Mouse (Mus musculus): ENCODE results near the gene Rbm48. TPM values are rescaled to one million over a fixed set of nuclear protein-coding genes. Genes with fewer than 3 reads are reported as not detected.

Rbm48 gene
- polyA plus RNA-seq, 1 experiment = 4.8 TPM

- Histone ChIP-seq H3K4me3 (replicated peaks; ENCODE audit: control insufficient read depth, low read depth, low read length) (peak within 1 kb of the TSS; percentile 84), H3K27ac (ENCODE audit: control insufficient read depth, insufficient read depth, low read depth, low read length, poor library complexity) (peak within 1 kb of the TSS; percentile 60), H3K4me1 (ENCODE audit: control insufficient read depth, insufficient read depth, low read length) (no peaks in the 10 kb centered on the region)
- under 1% methylated on average over 50 of the region's 50 CpGs for WGBS
- TF ChIP-seq POLR2A (IDR thresholded peaks at IDR 0.05; ENCODE audit: borderline replicate concordance, control insufficient read depth, low read depth, low read length) = peak; percentile 64; the same call in 1 of the 2 replicates
- peak; percentile 31; the same call in 1 of the 2 replicates for TF ChIP-seq CTCF (IDR thresholded peaks at IDR 0.05; ENCODE audit: control insufficient read depth, insufficient read depth, low read length)
These were observed 539 bp downstream of the Rbm48 start, which contains the start of gene Pex1 for GRCm38 (mm10) chr5:3595693-3596398. Gene Pex1 (plus strand): TSS chr5:3596066.

GRCm38 (mm10) chr5:3579066-3579465, 17.3 kb downstream of the Rbm48 start:
- TF ChIP-seq POLR2A (IDR thresholded peaks at IDR 0.05; ENCODE audit: borderline replicate concordance, control insufficient read depth, low read depth, low read length) (no peak), CTCF (IDR thresholded peaks at IDR 0.05; ENCODE audit: control insufficient read depth, insufficient read depth, low read length) (no peak)
- H3K4me3 ChIP-seq (replicated peaks; ENCODE audit: control insufficient read depth, low read depth, low read length) = no peak overlapping the region
- no peak overlapping the region for H3K27ac ChIP-seq (ENCODE audit: control insufficient read depth, insufficient read depth, low read depth, low read length, poor library complexity)
- H3K4me1 ChIP-seq (ENCODE audit: control insufficient read depth, insufficient read depth, low read length) = no peaks in the 10 kb centered on the region
- WGBS = 94% methylated on average over 7 of the region's 7 CpGs

GRCm38 (mm10) chr5:3577939-3578338, 18.4 kb downstream of the Rbm48 start:
- 92% methylated on average over 2 of the region's 2 CpGs for WGBS
- H3K4me3 ChIP-seq (replicated peaks; ENCODE audit: control insufficient read depth, low read depth, low read length) = no peak overlapping the region
- TF ChIP-seq POLR2A (IDR thresholded peaks at IDR 0.05; ENCODE audit: borderline replicate concordance, control insufficient read depth, low read depth, low read length) (no peak), CTCF (IDR thresholded peaks at IDR 0.05; ENCODE audit: control insufficient read depth, insufficient read depth, low read length) (no peak)
- H3K27ac ChIP-seq (ENCODE audit: control insufficient read depth, insufficient read depth, low read depth, low read length, poor library complexity) = no peak overlapping the region
- H3K4me1 ChIP-seq (ENCODE audit: control insufficient read depth, insufficient read depth, low read length) = no peaks in the 10 kb centered on the region

- no peak overlapping the region for H3K27ac ChIP-seq (ENCODE audit: control insufficient read depth, insufficient read depth, low read depth, low read length, poor library complexity)
- 95% methylated on average over 2 of the region's 2 CpGs for WGBS
- H3K4me1 ChIP-seq (ENCODE audit: control insufficient read depth, insufficient read depth, low read length) = no peaks in the 10 kb centered on the region
- TF ChIP-seq CTCF (IDR thresholded peaks at IDR 0.05; ENCODE audit: control insufficient read depth, insufficient read depth, low read length) (no peak), POLR2A (IDR thresholded peaks at IDR 0.05; ENCODE audit: borderline replicate concordance, control insufficient read depth, low read depth, low read length) (no peak)
- no peak overlapping the region for H3K4me3 ChIP-seq (replicated peaks; ENCODE audit: control insufficient read depth, low read depth, low read length)
These were observed 21.6 kb downstream of the Rbm48 start for GRCm38 (mm10) chr5:3574825-3575224.

GRCm38 (mm10) chr5:3571266-3571665, 25.1 kb downstream of the Rbm48 start, which contains the start of gene 1700109H08Rik:
Gene 1700109H08Rik (plus strand): TSS chr5:3571566.
- Histone ChIP-seq H3K4me1 (ENCODE audit: control insufficient read depth, insufficient read depth, low read length) (no peaks in the 10 kb centered on the region), H3K27ac (ENCODE audit: control insufficient read depth, insufficient read depth, low read depth, low read length, poor library complexity) (no peak within 1 kb of the TSS), H3K4me3 (replicated peaks; ENCODE audit: control insufficient read depth, low read depth, low read length) (no peak within 1 kb of the TSS)
- TF ChIP-seq CTCF (IDR thresholded peaks at IDR 0.05; ENCODE audit: control insufficient read depth, insufficient read depth, low read length) = no peak
- TF ChIP-seq POLR2A (IDR thresholded peaks at IDR 0.05; ENCODE audit: borderline replicate concordance, control insufficient read depth, low read depth, low read length) = no peak
- 90% methylated on average over 4 of the region's 4 CpGs for WGBS

GRCm38 (mm10) chr5:3554198-3554597, 42.2 kb downstream of the Rbm48 start:
- Histone ChIP-seq H3K27ac (ENCODE audit: control insufficient read depth, insufficient read depth, low read depth, low read length, poor library complexity) (no peak overlapping the region), H3K4me3 (replicated peaks; ENCODE audit: control insufficient read depth, low read depth, low read length) (no peak overlapping the region), H3K4me1 (ENCODE audit: control insufficient read depth, insufficient read depth, low read length) (no peaks in the 10 kb centered on the region; the same call in none of the 2 replicates)
- TF ChIP-seq POLR2A (IDR thresholded peaks at IDR 0.05; ENCODE audit: borderline replicate concordance, control insufficient read depth, low read depth, low read length) (no peak), CTCF (IDR thresholded peaks at IDR 0.05; ENCODE audit: control insufficient read depth, insufficient read depth, low read length) (no peak)
- WGBS = 88% methylated on average over 2 of the region's 2 CpGs

- H3K4me1 ChIP-seq (ENCODE audit: control insufficient read depth, insufficient read depth, low read length) = no peaks in the 10 kb centered on the region; the same call in none of the 2 replicates
- H3K4me3 ChIP-seq (replicated peaks; ENCODE audit: control insufficient read depth, low read depth, low read length) = no peak overlapping the region
- whole genome bisulfite sequencing = 67% methylated on average over 1 of the region's 1 CpGs
- no peak overlapping the region for H3K27ac ChIP-seq (ENCODE audit: control insufficient read depth, insufficient read depth, low read depth, low read length, poor library complexity)
- TF ChIP-seq POLR2A (IDR thresholded peaks at IDR 0.05; ENCODE audit: borderline replicate concordance, control insufficient read depth, low read depth, low read length) (no peak), CTCF (IDR thresholded peaks at IDR 0.05; ENCODE audit: control insufficient read depth, insufficient read depth, low read length) (no peak)
These were observed 44.9 kb downstream of the Rbm48 start for GRCm38 (mm10) chr5:3551481-3551880.

- TF ChIP-seq POLR2A (IDR thresholded peaks at IDR 0.05; ENCODE audit: borderline replicate concordance, control insufficient read depth, low read depth, low read length) (no peak), CTCF (IDR thresholded peaks at IDR 0.05; ENCODE audit: control insufficient read depth, insufficient read depth, low read length) (no peak)
- Histone ChIP-seq H3K4me3 (replicated peaks; ENCODE audit: control insufficient read depth, low read depth, low read length) (no peak overlapping the region), H3K4me1 (ENCODE audit: control insufficient read depth, insufficient read depth, low read length) (peaks cover 1% of the 10 kb centered on the region), H3K27ac (ENCODE audit: control insufficient read depth, insufficient read depth, low read depth, low read length, poor library complexity) (no peak overlapping the region)
- WGBS = 68% methylated on average over 1 of the region's 1 CpGs
These were observed 50.2 kb downstream of the Rbm48 start for GRCm38 (mm10) chr5:3546226-3546625.
